Mouse (Mus musculus) ES-E14 (cell line): ENCODE measurements at regions not wholly inside any gene's neighbourhood (a gene's known extent, or its start where the extent isn't known, plus 50 kb on each side); places are given as distances from the start of the nearest gene placed in this dataset.
A peak's percentile ranks its signal among the peaks of the same experiment; 100 is the strongest.

Experiments used
- DNase-seq: peaks from one replicate; pipeline ENCODE4 v3.0.0-alpha.2; 2013; ENCODE audit warnings: low read depth, low spot score
- H3K27ac ChIP-seq: 2 replicates; pipeline ENCODE4 v1.5.1; 2012; ENCODE audit warnings: low read depth, mild to moderate bottlenecking, low read length, moderate library complexity, mixed read lengths; ENCODE audit not compliant: poor library complexity, insufficient read depth, severe bottlenecking
- H3K36me3 ChIP-seq: 2 replicates; pipeline ENCODE4 v1.6.1; 2012; ENCODE audit warnings: mild to moderate bottlenecking, low read length, moderate library complexity, mixed read lengths; ENCODE audit not compliant: control insufficient read depth, poor library complexity, insufficient read depth, severe bottlenecking
- H3K4me1 ChIP-seq, 2 experiments: fragments of 150-350 bp in 1 of 2; sonication (generic) in 1 of 2; 2 replicates each; pipeline ENCODE4 v1.6.1; 2012; ENCODE audit warnings: low read length in 2 of 2, mild to moderate bottlenecking in 1 of 2, mixed read lengths in 1 of 2; ENCODE audit not compliant: control insufficient read depth in 2 of 2, insufficient read depth in 2 of 2, poor library complexity in 1 of 2
- H3K4me3 ChIP-seq, 2 experiments: fragments of 150-350 bp in 1 of 2; sonication (generic) in 1 of 2; 2 replicates each; pipeline ENCODE4 v1.5.1; 2012; ENCODE audit warnings: low read length in 2 of 2, low read depth in 1 of 2, mild to moderate bottlenecking in 1 of 2, mixed read lengths in 1 of 2; ENCODE audit not compliant: insufficient read depth in 1 of 2, poor library complexity in 1 of 2, severe bottlenecking in 1 of 2
- H3K9ac ChIP-seq: 2 replicates; pipeline ENCODE4 v1.6.1; 2012; ENCODE audit warnings: low read depth, mild to moderate bottlenecking, low read length, mixed read lengths; ENCODE audit not compliant: poor library complexity, insufficient read depth, severe bottlenecking
- H3K9me3 ChIP-seq: fragments of 150-350 bp; sonication (generic); 2 replicates; pipeline ENCODE4 v1.6.1; 2012; ENCODE audit warnings: low read depth, mild to moderate bottlenecking, low read length; ENCODE audit not compliant: control insufficient read depth, insufficient read depth
- CHD2 ChIP-seq: IDR thresholded peaks from 2 replicates; pipeline ENCODE4 v1.6.1; 2014; ENCODE audit warnings: mild to moderate bottlenecking, low read depth, low read length, inconsistent platforms
- HCFC1 ChIP-seq: IDR thresholded peaks from 2 replicates; pipeline ENCODE4 v1.6.1; 2012; ENCODE audit warnings: low read length, inconsistent platforms, borderline replicate concordance; ENCODE audit not compliant: insufficient read depth
- MAFK ChIP-seq: IDR thresholded peaks from 2 replicates; pipeline ENCODE4 v1.6.1; 2014; ENCODE audit warnings: mild to moderate bottlenecking, low read depth, low read length, inconsistent platforms; ENCODE audit not compliant: insufficient read depth
- ZC3H11A ChIP-seq: IDR thresholded peaks from 2 replicates; pipeline ENCODE4 v1.6.1; 2012; ENCODE audit warnings: low read depth, mild to moderate bottlenecking, inconsistent platforms, low read length, borderline replicate concordance
- ZNF384 ChIP-seq: IDR thresholded peaks from 2 replicates; pipeline ENCODE4 v1.6.1; 2012; ENCODE audit warnings: low read depth, low read length, inconsistent platforms
- in situ Hi-C, 2 experiments: fragments of 600-800 bp; cut with MboI; formaldehyde crosslinking; loops; one replicate each; pipeline ENCODE4 v1.15.1; 2025; ENCODE audit warnings: low sequenced_read_pairs in 2 of 2, inconsistent platforms in 1 of 2; ENCODE audit not compliant: unreplicated experiment in 2 of 2

DNA sequence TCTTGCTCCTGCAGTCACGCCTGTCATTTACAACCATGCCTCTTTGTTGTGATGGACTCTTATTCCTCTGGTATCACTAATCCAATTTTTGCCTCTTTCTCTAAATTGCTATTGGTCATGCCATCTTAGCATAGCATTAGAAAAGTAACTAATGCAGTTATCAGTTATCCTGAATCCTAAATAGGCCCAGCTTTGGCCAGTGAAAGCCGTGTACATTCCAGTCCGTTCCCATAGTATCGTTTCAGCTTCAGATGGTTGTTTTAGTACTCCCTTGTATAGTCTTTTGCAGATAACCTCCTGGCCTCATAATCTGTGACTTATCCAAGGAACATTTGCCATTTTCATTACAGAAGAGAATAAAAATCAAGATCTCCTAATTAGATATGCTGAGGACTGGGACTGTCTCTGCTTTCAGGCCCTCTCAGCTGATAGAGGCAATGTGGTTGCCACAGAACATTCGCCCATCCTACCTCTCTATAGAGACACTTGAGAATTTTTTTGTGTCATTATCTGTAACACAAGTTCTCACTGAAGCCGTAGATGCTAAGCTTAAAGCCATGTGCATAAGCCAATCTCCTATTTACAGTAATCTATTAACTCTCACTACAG lies 1318.2 kb downstream of the Defb40 start:
- H3K27ac ChIP-seq = no peak overlapping the region
- H3K4me1 ChIP-seq = no peaks in the 10 kb centered on the region
- DNase-seq = no peak
- no peak overlapping the region for H3K9ac ChIP-seq
- H3K4me3 ChIP-seq = no peak overlapping the region
- H3K9me3 ChIP-seq = no peaks in the 10 kb centered on the region
- no peak for TF ChIP-seq ZC3H11A
- no peak for TF ChIP-seq ZNF384
- TF ChIP-seq HCFC1 = no peak
- TF ChIP-seq CHD2 = no peak
- no peak for TF ChIP-seq MAFK
- in situ Hi-C loops = no loop called here
- H3K36me3 ChIP-seq = no peaks in the 10 kb centered on the region

DNA sequence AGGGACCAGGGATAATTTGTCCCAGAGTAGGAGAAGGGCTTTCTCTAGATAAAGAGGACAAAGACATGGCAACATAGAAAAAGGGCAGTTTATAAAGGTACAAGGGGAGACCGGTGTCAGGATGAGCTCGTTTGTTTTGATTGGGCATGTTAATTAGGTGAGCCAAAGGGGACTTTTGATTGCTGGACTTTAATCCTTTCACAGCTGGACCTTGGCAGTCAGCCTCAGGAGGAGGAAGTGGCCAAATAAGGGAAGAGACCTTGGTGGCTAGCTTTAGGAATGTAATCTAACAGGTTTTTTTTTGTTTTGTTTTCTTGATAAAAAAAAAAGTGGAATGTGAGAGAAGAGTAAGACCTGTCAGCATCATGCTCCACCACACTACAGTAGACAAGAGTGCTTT lies 1324.3 kb downstream of the Defb40 start:
- Histone ChIP-seq H3K27ac (no peak overlapping the region), H3K9me3 (no peaks in the 10 kb centered on the region), H3K9ac (no peak overlapping the region), H3K4me3 (no peak overlapping the region), H3K4me1 (peaks cover 0 to 2% of the 10 kb centered on the region in 2 experiments; a peak in 1 of 4 replicates), H3K36me3 (no peaks in the 10 kb centered on the region)
- in situ Hi-C loops = no loop called here
- DNase-seq = no peak
- TF ChIP-seq MAFK (no peak), HCFC1 (no peak), CHD2 (no peak), ZNF384 (peak; percentile 62; the same call in 1 of the 2 replicates), ZC3H11A (no peak)

DNA sequence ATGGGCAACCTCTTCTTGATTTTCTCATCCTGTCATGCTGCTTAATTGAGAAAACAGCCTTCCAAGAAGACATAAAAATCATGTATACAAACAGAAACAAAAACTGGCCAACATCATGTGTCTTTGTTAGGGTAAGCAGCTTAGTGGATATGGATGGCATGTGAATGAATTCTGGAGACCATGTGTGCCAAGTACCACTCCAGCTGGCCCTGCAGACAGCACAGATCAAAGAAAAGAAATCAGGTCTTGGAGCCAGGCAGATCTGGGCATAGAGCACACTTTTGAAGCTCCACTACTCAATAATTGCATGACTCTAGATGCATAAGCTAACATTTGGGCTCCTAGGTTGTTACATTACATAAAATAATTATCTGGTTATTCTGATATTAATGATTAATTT lies 1330.5 kb downstream of the Defb40 start:
- Histone ChIP-seq H3K4me3 (no peak overlapping the region), H3K4me1 (no peaks in the 10 kb centered on the region), H3K36me3 (no peaks in the 10 kb centered on the region), H3K9me3 (no peaks in the 10 kb centered on the region), H3K27ac (no peak overlapping the region), H3K9ac (no peak overlapping the region)
- in situ Hi-C loops = no loop called here
- TF ChIP-seq CHD2 (no peak), ZC3H11A (no peak), MAFK (no peak)
- no peak for DNase-seq

DNA sequence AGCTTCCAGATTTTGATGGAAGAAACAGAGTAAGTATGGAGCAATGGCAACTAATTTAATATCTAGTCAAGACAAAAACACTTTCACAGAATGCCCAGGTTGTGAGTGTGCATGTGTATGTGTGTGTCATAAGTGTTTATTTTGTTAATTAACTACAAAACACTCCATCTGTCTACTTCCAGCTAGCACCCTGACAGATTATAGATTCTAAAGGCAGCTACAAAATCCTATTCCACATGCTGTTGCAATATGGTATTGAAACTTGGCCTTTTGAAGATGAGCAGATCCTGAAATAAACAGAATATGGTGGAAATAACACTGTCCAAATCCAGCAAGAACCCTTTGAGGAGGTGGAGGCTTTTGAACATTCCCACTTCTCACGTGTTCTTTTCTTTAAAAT lies 1356.9 kb downstream of the Defb40 start:
- DNase-seq = no peak
- no peaks in the 10 kb centered on the region for H3K9me3 ChIP-seq
- in situ Hi-C loops = no loop called here
- TF ChIP-seq HCFC1 (no peak), ZNF384 (no peak), MAFK (no peak), ZC3H11A (no peak), CHD2 (no peak)
- H3K36me3 ChIP-seq = no peaks in the 10 kb centered on the region
- H3K9ac ChIP-seq = no peak overlapping the region
- H3K4me3 ChIP-seq = no peak overlapping the region
- no peaks in the 10 kb centered on the region for H3K4me1 ChIP-seq
- no peak overlapping the region for H3K27ac ChIP-seq

DNA sequence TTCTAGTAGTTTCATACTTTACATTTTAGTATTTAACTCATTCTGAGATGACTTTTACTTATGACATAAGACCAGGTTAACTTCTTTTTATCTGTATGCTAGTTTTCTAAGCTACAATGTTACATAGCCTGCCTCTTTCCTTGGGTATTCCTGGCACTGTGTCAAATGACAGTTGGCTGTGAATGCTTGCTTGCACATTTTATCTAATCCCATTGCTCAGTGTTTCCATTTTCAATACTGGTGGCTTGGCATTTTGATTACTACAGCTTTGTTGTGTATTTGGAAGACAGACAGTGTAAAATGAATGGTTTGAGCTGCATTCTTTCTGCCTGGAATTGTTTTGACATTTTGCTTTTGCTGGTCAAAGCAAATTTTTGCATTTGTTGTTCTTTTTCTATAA lies 1359.2 kb downstream of the Defb40 start:
- Histone ChIP-seq H3K4me3 (no peak overlapping the region), H3K27ac (no peak overlapping the region), H3K4me1 (no peaks in the 10 kb centered on the region), H3K36me3 (no peaks in the 10 kb centered on the region), H3K9me3 (no peaks in the 10 kb centered on the region), H3K9ac (no peak overlapping the region)
- DNase-seq = no peak
- in situ Hi-C loops = no loop called here
- TF ChIP-seq ZNF384 (no peak), MAFK (no peak), ZC3H11A (no peak), CHD2 (no peak), HCFC1 (no peak)
